Mouse (Mus musculus) limb, embryonic 14.5 days (tissue): ENCODE data around the gene Tcl1b1. TPM values are rescaled to one million over a fixed set of nuclear protein-coding genes. Genes with fewer than 3 reads are reported as not detected.
"Not testable (repeated sequence)": the region's sequence is repeated elsewhere in the genome, so short reads cannot be mapped to it uniquely, and the experiment has no call there.

Source experiments
- ATAC-seq: fragments of 200-750 bp; cut with Nextera tagmentation; 2 replicates; pipeline ENCODE4 v1.8.0; 2017; ENCODE audit warnings: low read depth, moderate number of reproducible peaks, moderate TSS enrichment; ENCODE audit not compliant: low FRiP score
- DNase-seq: peaks from one replicate; pipeline ENCODE4 v3.0.0-alpha.2; 2015; ENCODE audit warnings: low spot score
- H3K27ac ChIP-seq: fragments of 300-500 bp; sonication (generic); replicated peaks from 2 replicates; pipeline ENCODE4 v1.5.1; 2014; ENCODE audit warnings: low read depth, mild to moderate bottlenecking, low read length, moderate library complexity, mixed read lengths
- H3K27me3 ChIP-seq: fragments of 300-500 bp; sonication (generic); 2 replicates; pipeline ENCODE4 v1.6.1; 2014; ENCODE audit warnings: low read length, mixed read lengths; ENCODE audit not compliant: control insufficient read depth, insufficient read depth
- H3K36me3 ChIP-seq: fragments of 300-500 bp; sonication (generic); 2 replicates; pipeline ENCODE4 v1.6.1; 2014; ENCODE audit warnings: mild to moderate bottlenecking, low read length, moderate library complexity, mixed read lengths; ENCODE audit not compliant: control insufficient read depth, insufficient read depth
- H3K4me1 ChIP-seq: fragments of 300-500 bp; sonication (generic); 2 replicates; pipeline ENCODE4 v1.6.1; 2014; ENCODE audit warnings: antibody characterized with exemption, low read length, mixed read lengths; ENCODE audit not compliant: control insufficient read depth, insufficient read depth
- H3K4me2 ChIP-seq: fragments of 300-500 bp; sonication (generic); replicated peaks from 2 replicates; pipeline ENCODE4 v1.6.1; 2014; ENCODE audit warnings: low read depth, mild to moderate bottlenecking, low read length, moderate library complexity; ENCODE audit not compliant: severe bottlenecking
- H3K4me3 ChIP-seq: fragments of 300-500 bp; sonication (generic); replicated peaks from 2 replicates; pipeline ENCODE4 v1.5.1; 2014; ENCODE audit warnings: low read length
- H3K9ac ChIP-seq: fragments of 300-500 bp; sonication (generic); 2 replicates; pipeline ENCODE4 v1.6.1; 2014; ENCODE audit warnings: mild to moderate bottlenecking, low read depth, low read length, moderate library complexity; ENCODE audit not compliant: severe bottlenecking
- H3K9me3 ChIP-seq: fragments of 300-500 bp; sonication (generic); 2 replicates; pipeline ENCODE4 v1.6.1; 2016; ENCODE audit warnings: low read length; ENCODE audit not compliant: control insufficient read depth
- POLR2A ChIP-seq: fragments of 200-500 bp; IDR thresholded peaks from 2 replicates; pipeline ENCODE4 v1.8.0; 2012; ENCODE audit warnings: inconsistent platforms, mild to moderate bottlenecking, moderate library complexity, borderline replicate concordance; ENCODE audit not compliant: insufficient read depth, insufficient read length; ENCODE audit errors: extremely low read depth
- WGBS: fragments of 180-500 bp; shearing (Covaris S2); extraction: QIAGEN DNeasy Blood & Tissue Kit; methylation state at CpG from one replicate; pipeline ENCODE4 v1.1.7; 2014; 5-methylcytosine and 5-hydroxymethylcytosine counted together
- polyA plus RNA-seq, 2 experiments: library from polyadenylated mRNA; depleted of rRNA in 1 of 2; stranded (reverse) in 1 of 2; unstranded in 1 of 2; fragments of >200 nt; fragmentation: Nextera tagmentation in 1 of 2; extraction: Ambion mirVana in 1 of 2; gene quantifications; 2 replicates each; pipeline versions ENCODE4 v1.2.1 to v1.2.3; 2012 to 2014

The Tcl1b1 gene
- polyA plus RNA-seq, 2 experiments, result not detected

DNA sequence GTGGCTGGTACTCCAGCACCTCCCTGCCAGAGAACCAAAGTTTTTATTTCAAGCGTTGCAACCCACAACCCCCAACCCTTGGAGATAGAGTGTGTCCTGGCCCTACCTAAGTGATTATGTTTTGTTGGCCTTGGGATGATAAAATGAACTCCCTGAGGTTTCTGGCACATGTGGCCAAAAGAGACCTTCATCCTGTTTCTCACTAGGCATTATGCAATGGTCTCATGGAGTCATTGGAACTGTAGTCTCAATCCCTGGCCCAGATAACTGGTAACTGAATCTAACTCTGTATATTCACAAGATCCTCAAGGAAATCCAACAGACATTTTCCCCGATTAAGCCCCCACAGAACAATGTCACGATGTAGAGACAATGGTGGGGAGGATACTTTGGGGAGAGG, 16.4 kb upstream of the Tcl1b1 start:
- H3K4me2 ChIP-seq, result no peak overlapping the region
- ATAC-seq (no peak), DNase-seq (no peak)
- TF ChIP-seq POLR2A, result no peak
- H3K9ac ChIP-seq, result no peak overlapping the region
- H3K27ac ChIP-seq, result no peak overlapping the region
- H3K27me3 ChIP-seq, result no peaks in the 10 kb centered on the region
- H3K9me3 ChIP-seq, result no peaks in the 10 kb centered on the region
- no peaks in the 10 kb centered on the region for H3K4me1 ChIP-seq
- no peak overlapping the region for H3K4me3 ChIP-seq
- 91% methylated on average over 3 of the region's 3 CpGs for WGBS
- no peaks in the 10 kb centered on the region for H3K36me3 ChIP-seq

DNA sequence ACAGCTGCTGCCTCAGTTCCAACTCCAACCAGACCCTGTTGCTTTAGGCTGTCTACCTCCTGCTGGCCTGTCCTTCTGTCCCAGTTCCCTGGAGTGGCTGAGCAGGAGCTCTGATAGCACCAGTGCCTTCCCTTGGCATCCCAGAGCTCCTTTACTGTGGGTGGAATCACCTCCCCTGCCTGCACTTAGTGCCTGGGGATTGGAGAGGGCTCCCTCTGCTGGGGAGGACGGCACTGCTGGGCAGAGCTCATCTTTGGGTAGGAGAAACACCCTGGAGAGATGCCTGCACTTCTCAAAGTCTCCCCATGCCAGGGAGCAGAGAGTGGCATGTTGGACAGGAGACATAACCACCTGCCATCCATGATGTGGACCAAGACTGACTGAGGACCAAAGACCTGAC, 14.6 kb upstream of the Tcl1b1 start:
- 20% methylated on average over 1 of the region's 1 CpGs for WGBS
- not testable (repeated sequence) for H3K4me1 ChIP-seq, H3K4me2 ChIP-seq, H3K36me3 ChIP-seq, ATAC-seq, H3K4me3 ChIP-seq, H3K27me3 ChIP-seq, H3K9ac ChIP-seq, H3K27ac ChIP-seq, DNase-seq, H3K9me3 ChIP-seq

DNA sequence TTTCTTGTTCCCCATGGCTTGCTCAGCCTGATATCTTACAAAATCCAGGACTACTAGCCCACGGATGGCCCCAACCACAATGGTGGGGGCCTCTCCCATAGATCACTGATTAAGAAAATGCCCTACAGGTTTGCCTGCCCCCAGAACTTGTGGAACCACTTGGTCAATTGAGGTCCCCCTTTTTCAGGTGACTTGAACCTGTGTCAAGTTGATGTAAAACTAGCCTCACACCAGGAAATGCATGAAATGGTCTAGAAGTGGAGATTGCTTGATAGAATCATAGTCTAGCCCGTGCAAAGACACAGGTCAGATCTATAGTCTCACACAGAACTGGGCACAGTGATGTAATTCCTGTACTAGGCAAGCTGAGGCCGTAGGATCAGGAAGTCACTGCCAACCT, 13.8 kb upstream of the Tcl1b1 start, which contains the start of gene Tcl1b2:
Gene Tcl1b2, plus strand, starts transcription at position 301 of the 400 bp plus-strand sequence.
- no peaks in the 10 kb centered on the region for H3K27me3 ChIP-seq
- H3K9me3 ChIP-seq, result no peaks in the 10 kb centered on the region
- H3K36me3 ChIP-seq, result no peaks in the 10 kb centered on the region
- no peaks in the 10 kb centered on the region for H3K4me1 ChIP-seq
- ATAC-seq, result no peak
- no peak within 1 kb of the TSS for H3K9ac ChIP-seq
- no peak within 1 kb of the TSS for H3K4me2 ChIP-seq
- 73% methylated on average over 3 of the region's 3 CpGs for WGBS
- H3K27ac ChIP-seq, result no peak within 1 kb of the TSS
- H3K4me3 ChIP-seq, result no peak within 1 kb of the TSS
- DNase-seq, result no peak
- TF ChIP-seq POLR2A, result no peak

DNA sequence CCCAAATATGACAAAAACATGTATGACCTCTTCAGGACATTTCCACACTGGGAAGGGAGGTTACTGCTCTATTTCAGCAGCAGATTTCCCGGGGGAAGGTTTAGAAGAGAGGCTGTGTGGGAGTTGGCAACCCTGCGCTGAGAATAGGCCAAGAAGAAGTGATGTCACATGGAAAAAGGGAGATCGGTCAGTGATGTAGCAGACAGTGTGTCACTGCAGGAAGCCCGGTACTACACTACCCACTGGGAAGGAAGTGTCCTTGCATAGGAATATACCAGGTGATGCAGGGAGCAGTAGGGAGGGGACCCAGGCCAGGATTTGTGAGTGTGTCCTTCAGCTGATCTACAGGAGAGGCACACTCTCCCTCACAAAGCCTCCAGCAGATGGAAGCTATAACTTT, 4.2 kb upstream of the Tcl1b1 start:
- not testable (repeated sequence) for H3K4me1 ChIP-seq, DNase-seq, H3K9me3 ChIP-seq, H3K27ac ChIP-seq, H3K36me3 ChIP-seq, H3K4me3 ChIP-seq, H3K4me2 ChIP-seq, ATAC-seq, H3K9ac ChIP-seq, H3K27me3 ChIP-seq
- WGBS, result 69% methylated on average over 4 of the region's 4 CpGs

DNA sequence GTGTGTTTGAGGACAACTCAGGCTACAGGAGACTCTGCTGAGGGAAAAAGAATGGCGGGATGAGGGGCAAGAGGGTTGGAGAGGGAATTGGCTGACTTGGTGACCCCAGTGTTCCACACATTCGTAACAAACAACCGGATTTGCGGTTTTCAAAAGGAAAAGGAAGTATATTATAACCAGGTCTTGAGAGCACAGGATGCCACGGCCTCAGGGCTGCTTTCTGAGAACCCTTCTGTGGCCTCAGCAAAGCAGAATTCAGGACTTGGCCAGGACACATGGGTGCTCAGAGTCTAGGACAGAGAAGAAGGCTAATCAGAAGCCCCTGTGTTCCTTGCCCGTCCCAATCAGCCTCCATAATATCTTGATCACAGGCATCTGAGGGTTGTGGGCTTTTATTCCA, 648 bp upstream of the Tcl1b1 start:
- Histone ChIP-seq H3K36me3 (no peaks in the 10 kb centered on the region), H3K27ac (no peak overlapping the region)
- TF ChIP-seq POLR2A, result no peak

DNA sequence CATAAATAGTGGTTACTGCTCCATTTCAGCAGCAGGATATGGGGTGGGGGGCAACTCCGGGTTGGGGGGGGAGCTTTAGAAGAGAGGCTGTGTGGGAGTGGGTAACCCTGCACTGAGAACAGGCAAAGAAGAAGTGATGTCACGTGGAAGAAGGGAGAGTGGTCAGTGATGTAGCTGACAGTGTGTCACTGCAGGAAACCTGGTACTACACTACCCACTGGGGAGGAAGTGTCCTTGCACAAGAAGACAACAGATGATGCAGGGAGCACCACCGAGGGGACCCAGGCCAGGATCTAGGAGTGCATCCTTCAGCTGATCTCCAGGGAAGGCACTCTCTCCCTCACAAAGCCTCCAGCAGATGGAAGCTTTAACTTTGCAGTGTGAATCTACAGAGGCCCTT, 7.2 kb downstream of the Tcl1b1 start:
- DNase-seq (no peak), ATAC-seq (no peak)
- WGBS, result 73% methylated on average over 3 of the region's 3 CpGs
- no peak overlapping the region for H3K4me2 ChIP-seq
- H3K4me1 ChIP-seq, result no peaks in the 10 kb centered on the region
- TF ChIP-seq POLR2A, result no peak
- no peak overlapping the region for H3K9ac ChIP-seq
- H3K4me3 ChIP-seq, result no peak overlapping the region
- H3K27me3 ChIP-seq, result no peaks in the 10 kb centered on the region
- no peak overlapping the region for H3K27ac ChIP-seq
- no peaks in the 10 kb centered on the region for H3K9me3 ChIP-seq
- H3K36me3 ChIP-seq, result no peaks in the 10 kb centered on the region

More for the DNA sequence above, 648 bp upstream of the Tcl1b1 start:
- Histone ChIP-seq H3K27me3 (no peaks in the 10 kb centered on the region), H3K4me1 (no peaks in the 10 kb centered on the region), H3K9me3 (no peaks in the 10 kb centered on the region), H3K4me3 (no peak overlapping the region), H3K4me2 (no peak overlapping the region), H3K9ac (no peak overlapping the region)
- ATAC-seq (no peak), DNase-seq (no peak)
- WGBS, result 81% methylated on average over 6 of the region's 6 CpGs
